Mouse (Mus musculus): ENCODE data around the gene Lsp1. TPM values are rescaled to one million over a fixed set of nuclear protein-coding genes. Genes with fewer than 3 reads are reported as not detected.
A peak's percentile ranks its signal among the peaks of the same experiment; 100 is the strongest.

Gene Lsp1
- total RNA-seq, 1 experiment, result 13.7 TPM

GRCm38 (mm10) chr7:142531973-142532521, 71.4 kb downstream of the Lsp1 start:
- in situ Hi-C loops (cut with MboI; ENCODE audit: low sequenced_read_pairs in 2 of 2, unreplicated experiment in 2 of 2), result no loop called here
- TF ChIP-seq CHD2 (IDR thresholded peaks at IDR 0.05; ENCODE audit: low read depth, low read length), result no peak
- peaks cover 3% of the 10 kb centered on the region; the same call in 1 of the 2 replicates for H3K36me3 ChIP-seq (ENCODE audit: control insufficient read depth, insufficient read depth, low read length, poor library complexity, severe bottlenecking)
- peaks cover 2 to 13% of the 10 kb centered on the region in 2 experiments; a peak in 3 of 4 replicates for H3K4me1 ChIP-seq (ENCODE audit: control insufficient read depth in 2 of 2, insufficient read depth in 2 of 2, low read length in 2 of 2, poor library complexity in 1 of 2)
- no peak overlapping the region for H3K4me3 ChIP-seq (ENCODE audit: insufficient read depth in 1 of 2, low read depth in 1 of 2, low read length in 2 of 2, poor library complexity in 1 of 2, severe bottlenecking in 1 of 2)
- H3K9ac ChIP-seq (ENCODE audit: insufficient read depth, low read depth, low read length, poor library complexity, severe bottlenecking), result no peak overlapping the region
- H3K9me3 ChIP-seq (ENCODE audit: control insufficient read depth, insufficient read depth, low read depth, low read length), result no peaks in the 10 kb centered on the region
- no peak for DNase-seq (ENCODE audit: low read depth, low spot score)
- H3K27ac ChIP-seq (ENCODE audit: insufficient read depth, low read depth, low read length, poor library complexity, severe bottlenecking), result no peak overlapping the region

DNA sequence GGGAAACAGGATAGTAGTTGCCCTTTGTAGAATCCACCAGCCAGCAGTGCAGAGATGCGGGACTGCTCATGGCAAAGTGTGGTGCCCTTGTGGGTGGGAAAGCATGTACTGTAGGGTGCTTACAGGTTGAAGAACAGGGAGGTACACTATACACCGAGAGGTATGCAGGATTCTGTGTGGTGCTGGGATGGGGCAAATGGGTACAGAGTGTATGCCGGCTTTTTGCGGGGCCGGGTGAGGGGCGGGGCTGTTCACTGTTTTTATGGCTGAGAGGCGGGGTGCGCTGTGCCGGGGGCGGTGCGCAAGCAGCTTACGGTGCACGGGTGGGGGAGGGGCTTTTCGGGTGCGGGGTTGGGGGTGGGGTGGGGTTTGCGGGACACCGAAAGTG, 72.1 kb downstream of the Lsp1 start, which contains the start of gene Mrpl23:
Gene Mrpl23, plus strand, starts transcription at position 16 of the 388 bp plus-strand sequence.
- in situ Hi-C loops (cut with MboI; ENCODE audit: low sequenced_read_pairs in 2 of 2, unreplicated experiment in 2 of 2), result no loop called here

GRCm38 (mm10) chr7:142533059-142533855, 72.6 kb downstream of the Lsp1 start:
- Histone ChIP-seq H3K4me1 (ENCODE audit: control insufficient read depth in 2 of 2, insufficient read depth in 2 of 2, low read length in 2 of 2, poor library complexity in 1 of 2) (peaks cover 2 to 19% of the 10 kb centered on the region in 2 experiments; a peak in 3 of 4 replicates), H3K4me3 (ENCODE audit: insufficient read depth in 1 of 2, low read depth in 1 of 2, low read length in 2 of 2, poor library complexity in 1 of 2, severe bottlenecking in 1 of 2) (peak overlapping the region; percentile 88 to 92), H3K27ac (ENCODE audit: insufficient read depth, low read depth, low read length, poor library complexity, severe bottlenecking) (peak overlapping the region; percentile 39; the same call in 1 of the 2 replicates), H3K36me3 (ENCODE audit: control insufficient read depth, insufficient read depth, low read length, poor library complexity, severe bottlenecking) (peaks cover 3% of the 10 kb centered on the region; the same call in 1 of the 2 replicates), H3K9me3 (ENCODE audit: control insufficient read depth, insufficient read depth, low read depth, low read length) (no peaks in the 10 kb centered on the region), H3K9ac (ENCODE audit: insufficient read depth, low read depth, low read length, poor library complexity, severe bottlenecking) (peak overlapping the region; percentile 90)
- in situ Hi-C loops (cut with MboI; ENCODE audit: low sequenced_read_pairs in 2 of 2, unreplicated experiment in 2 of 2), result no loop called here
- TF ChIP-seq CHD2 (IDR thresholded peaks at IDR 0.05; ENCODE audit: low read depth, low read length) (no peak), HCFC1 (IDR thresholded peaks at IDR 0.05; ENCODE audit: borderline replicate concordance, insufficient read depth, low read length) (0 out of 2 replicates have a peak, but pooled peaks have one; percentile 18), ZC3H11A (IDR thresholded peaks at IDR 0.05; ENCODE audit: borderline replicate concordance, low read depth, low read length) (0 out of 2 replicates have a peak, but pooled peaks have one; percentile 4)
- DNase-seq (ENCODE audit: low read depth, low spot score), result peak; percentile 34

More for the DNA sequence above, 72.1 kb downstream of the Lsp1 start, which contains the start of gene Mrpl23:
- no peak for TF ChIP-seq HCFC1 (IDR thresholded peaks at IDR 0.05; ENCODE audit: borderline replicate concordance, insufficient read depth, low read length)
- TF ChIP-seq ZNF384 (IDR thresholded peaks at IDR 0.05; ENCODE audit: low read depth, low read length), result no peak
- TF ChIP-seq CHD2 (IDR thresholded peaks at IDR 0.05; ENCODE audit: low read depth, low read length), result no peak
- TF ChIP-seq MAFK (IDR thresholded peaks at IDR 0.05; ENCODE audit: insufficient read depth, low read depth, low read length), result no peak
- no peak for TF ChIP-seq ZC3H11A (IDR thresholded peaks at IDR 0.05; ENCODE audit: borderline replicate concordance, low read depth, low read length)
- Histone ChIP-seq H3K9ac (ENCODE audit: insufficient read depth, low read depth, low read length, poor library complexity, severe bottlenecking) (peak within 1 kb of the TSS; percentile 90), H3K4me1 (ENCODE audit: control insufficient read depth in 2 of 2, insufficient read depth in 2 of 2, low read length in 2 of 2, poor library complexity in 1 of 2) (peaks cover 2 to 17% of the 10 kb centered on the region in 2 experiments; a peak in 3 of 4 replicates), H3K4me3 (ENCODE audit: insufficient read depth in 1 of 2, low read depth in 1 of 2, low read length in 2 of 2, poor library complexity in 1 of 2, severe bottlenecking in 1 of 2) (peak within 1 kb of the TSS; percentile 88 to 92), H3K27ac (ENCODE audit: insufficient read depth, low read depth, low read length, poor library complexity, severe bottlenecking) (peak within 1 kb of the TSS; percentile 39; the same call in 1 of the 2 replicates), H3K36me3 (ENCODE audit: control insufficient read depth, insufficient read depth, low read length, poor library complexity, severe bottlenecking) (peaks cover 3% of the 10 kb centered on the region; the same call in 1 of the 2 replicates), H3K9me3 (ENCODE audit: control insufficient read depth, insufficient read depth, low read depth, low read length) (no peaks in the 10 kb centered on the region)
- DNase-seq (ENCODE audit: low read depth, low spot score), result no peak

- in situ Hi-C loops (cut with MboI; ENCODE audit: low sequenced_read_pairs in 2 of 2, unreplicated experiment in 2 of 2), result no loop called here
These were observed 74.5 kb downstream of the Lsp1 start for GRCm38 (mm10) chr7:142535116-142535515.

More at GRCm38 (mm10) chr7:142535116-142535515, 74.5 kb downstream of the Lsp1 start:
- Histone ChIP-seq H3K4me1 (ENCODE audit: control insufficient read depth in 2 of 2, insufficient read depth in 2 of 2, low read length in 2 of 2, poor library complexity in 1 of 2) (peaks cover 2 to 21% of the 10 kb centered on the region in 2 experiments; a peak in 3 of 4 replicates), H3K9me3 (ENCODE audit: control insufficient read depth, insufficient read depth, low read depth, low read length) (no peaks in the 10 kb centered on the region), H3K27ac (ENCODE audit: insufficient read depth, low read depth, low read length, poor library complexity, severe bottlenecking) (no peak overlapping the region), H3K36me3 (ENCODE audit: control insufficient read depth, insufficient read depth, low read length, poor library complexity, severe bottlenecking) (peaks cover 4% of the 10 kb centered on the region; the same call in 1 of the 2 replicates), H3K4me3 (ENCODE audit: insufficient read depth in 1 of 2, low read depth in 1 of 2, low read length in 2 of 2, poor library complexity in 1 of 2, severe bottlenecking in 1 of 2) (no peak overlapping the region), H3K9ac (ENCODE audit: insufficient read depth, low read depth, low read length, poor library complexity, severe bottlenecking) (no peak overlapping the region)
- no peak for DNase-seq (ENCODE audit: low read depth, low spot score)
- TF ChIP-seq HCFC1 (IDR thresholded peaks at IDR 0.05; ENCODE audit: borderline replicate concordance, insufficient read depth, low read length) (no peak), MAFK (IDR thresholded peaks at IDR 0.05; ENCODE audit: insufficient read depth, low read depth, low read length) (no peak), ZNF384 (IDR thresholded peaks at IDR 0.05; ENCODE audit: low read depth, low read length) (no peak), ZC3H11A (IDR thresholded peaks at IDR 0.05; ENCODE audit: borderline replicate concordance, low read depth, low read length) (no peak), CHD2 (IDR thresholded peaks at IDR 0.05; ENCODE audit: low read depth, low read length) (no peak)

Measured in ES-E14 (cell line).